ENCODE assay signal across 29 mouse cellular contexts in genomic region chrX:134170584-134170983, GRCm38 (mm10). TPM values are rescaled to one million over a fixed set of nuclear protein-coding genes. Genes with fewer than 3 reads are reported as not detected.
"Had no signal": no experiment of that assay in that cellular context is flagged by ENCODE, and none has a peak within 500 bp of the region (broad histone marks: within the 10 kb centered on the region; RNA-seq: fewer than 3 reads in every experiment).

No protein-coding gene starts in this region.

- H3K27me3 ChIP-seq: midbrain, embryonic 12.5 days; neural tube, embryonic 13.5 days; neural tube, embryonic 15.5 days; stomach, embryonic 15.5 days had no signal

- H3K27ac ChIP-seq: midbrain, embryonic 10.5 days; midbrain, embryonic 12.5 days; neural tube, embryonic 13.5 days; neural tube, embryonic 15.5 days; stomach, embryonic 15.5 days; stomach, postnatal 0 days had no signal

- H3K36me3 ChIP-seq: midbrain, embryonic 10.5 days; midbrain, embryonic 12.5 days; neural tube, embryonic 13.5 days; neural tube, embryonic 15.5 days; stomach, embryonic 15.5 days had no signal

- H3K4me3 ChIP-seq: midbrain, embryonic 10.5 days; midbrain, embryonic 12.5 days; myocyte; neural tube, embryonic 13.5 days; neural tube, embryonic 15.5 days; stomach, embryonic 15.5 days had no signal

- ATAC-seq: midbrain, embryonic 16.5 days had no signal

- H3K9ac ChIP-seq: lung, embryonic 14.5 days; midbrain, embryonic 12.5 days; neural tube, embryonic 13.5 days; neural tube, embryonic 15.5 days; stomach, embryonic 15.5 days had no signal

- H3K4me2 ChIP-seq: lung, embryonic 14.5 days; midbrain, embryonic 12.5 days; neural tube, embryonic 13.5 days; neural tube, embryonic 15.5 days; stomach, embryonic 15.5 days had no signal

- DNase-seq: lung, adult 18-20 months; lung, embryonic 14.5 days; lung, postnatal 10 days; lung, postnatal 4 days; midbrain, embryonic 14.5 days; retina, postnatal 1 day; right cerebral cortex, adult 18-20 months; right cerebral cortex, postnatal 25 days; right cerebral cortex, postnatal 4 days; spleen, adult 18-20 months; thymus, adult 2 months; thymus, postnatal 25 days; thymus, postnatal 4 days had no signal

- H3K4me1 ChIP-seq: midbrain, embryonic 10.5 days; midbrain, embryonic 12.5 days; neural tube, embryonic 13.5 days; neural tube, embryonic 15.5 days; stomach, embryonic 15.5 days had no signal

- H3K9me3 ChIP-seq: midbrain, embryonic 10.5 days; midbrain, embryonic 12.5 days; neural tube, embryonic 13.5 days; neural tube, embryonic 15.5 days; stomach, embryonic 15.5 days had no signal

RNA-seq across cellular contexts. Expression of gene Xkrx, which starts 8.7 kb away (rescaled TPM):
- total RNA-seq: megakaryocyte-erythroid progenitor cell, adult 5-6 weeks had no signal
- polyA plus RNA-seq: liver, embryonic 16.5 days; neural tube, embryonic 11.5 days had no signal

RNA-seq across cellular contexts. Expression of gene Arl13a, which starts 16.7 kb away (rescaled TPM):
- total RNA-seq: megakaryocyte, adult 5-6 weeks; megakaryocyte-erythroid progenitor cell, adult 5-6 weeks had no signal
- polyA plus RNA-seq: liver, embryonic 16.5 days; lung, embryonic 14.5 days; lung, embryonic 16.5 days; midbrain, embryonic 10.5 days; midbrain, embryonic 12.5 days; midbrain, embryonic 14.5 days; midbrain, embryonic 16.5 days; myocyte; neural tube, embryonic 11.5 days; neural tube, embryonic 13.5 days; neural tube, embryonic 15.5 days; small intestine, adult 2 months; stomach, postnatal 0 days; thymus, adult 2 months; urinary bladder, adult 2 months had no signal

RNA-seq across cellular contexts. Expression of gene Nox1, which starts 51.2 kb away (rescaled TPM):
- total RNA-seq: megakaryocyte-erythroid progenitor cell, adult 5-6 weeks had no signal
- polyA plus RNA-seq: liver, embryonic 16.5 days; midbrain, embryonic 10.5 days; neural tube, embryonic 11.5 days; neural tube, embryonic 13.5 days; testis, adult 2 months had no signal
